Mouse (Mus musculus): ENCODE data around the gene Fibcd1. TPM values are rescaled to one million over a fixed set of nuclear protein-coding genes. Genes with fewer than 3 reads are reported as not detected.

Gene Fibcd1
- polyA plus RNA-seq, 1 experiment, result 0.20 TPM

DNA sequence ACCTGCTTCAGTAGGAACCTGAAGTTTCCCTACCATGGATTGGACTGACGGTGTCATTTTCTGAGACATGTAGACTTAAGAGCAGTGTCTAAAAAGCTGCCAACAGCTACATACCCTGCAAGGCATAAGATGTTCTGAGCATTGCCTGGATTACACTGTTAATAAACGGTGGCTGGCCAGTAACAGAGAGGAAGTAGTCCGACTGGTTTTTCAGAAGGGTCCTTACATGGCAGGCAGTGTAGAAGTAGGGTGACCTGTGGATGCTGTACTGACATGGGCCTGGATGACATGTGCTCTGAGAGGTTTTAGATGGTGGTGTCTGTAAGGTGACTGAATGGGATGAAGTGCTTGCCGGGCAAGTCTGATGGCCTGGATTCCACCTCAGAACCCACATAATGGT lies 78.0 kb downstream of the Fibcd1 start:
- no peak for TF ChIP-seq CTCF (IDR thresholded peaks at IDR 0.05; ENCODE audit: extremely low read depth, insufficient read depth, insufficient read length, insufficient replicate concordance)
- no peak for TF ChIP-seq POLR2A (IDR thresholded peaks at IDR 0.05; ENCODE audit: low read depth, low read length)
- Histone ChIP-seq H3K27me3 (ENCODE audit: control insufficient read depth, insufficient read depth, low read length) (no peaks in the 10 kb centered on the region), H3K4me1 (ENCODE audit: control insufficient read depth, insufficient read depth, insufficient read length) (peaks cover 22% of the 10 kb centered on the region), H3K27ac (ENCODE audit: insufficient read depth, low read length) (no peak overlapping the region), H3K4me3 (ENCODE audit: extremely low read depth, insufficient read depth, insufficient read length) (no peak overlapping the region), H3K36me3 (ENCODE audit: control insufficient read depth, insufficient read depth, low read length) (no peaks in the 10 kb centered on the region)
- no peak for DNase-seq (ENCODE audit: low read depth in 1 of 2, low spot score in 2 of 2)
- 82% methylated on average over 4 of the region's 4 CpGs for WGBS

DNA sequence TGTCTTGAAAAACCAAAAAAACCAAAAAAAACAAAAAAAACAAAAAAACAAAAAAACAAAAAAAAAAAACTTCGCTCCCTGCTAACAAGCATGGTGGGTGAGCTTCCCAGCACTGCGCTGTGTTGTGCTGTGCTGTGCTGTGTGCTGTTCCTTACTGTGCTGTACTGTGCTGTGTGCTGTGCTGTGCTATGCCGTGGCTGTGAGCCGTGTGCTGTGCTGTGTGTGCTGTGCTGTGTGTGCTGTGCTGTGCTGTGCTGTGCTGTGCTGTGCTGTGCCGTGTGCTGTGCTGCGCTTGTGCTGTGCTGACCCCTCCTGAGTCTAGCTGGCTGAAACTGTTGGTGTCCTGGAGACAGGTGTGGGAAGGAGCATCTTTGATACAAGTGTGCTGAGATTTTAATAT lies 78.7 kb downstream of the Fibcd1 start:
- WGBS, result 96% methylated on average over 6 of the region's 6 CpGs
- peaks cover 23% of the 10 kb centered on the region for H3K4me1 ChIP-seq (ENCODE audit: control insufficient read depth, insufficient read depth, insufficient read length)
- TF ChIP-seq POLR2A (IDR thresholded peaks at IDR 0.05; ENCODE audit: low read depth, low read length) (no peak), CTCF (IDR thresholded peaks at IDR 0.05; ENCODE audit: extremely low read depth, insufficient read depth, insufficient read length, insufficient replicate concordance) (no peak)
- H3K27ac ChIP-seq (ENCODE audit: insufficient read depth, low read length), result 0 out of 2 replicates have a peak overlapping the region, but pooled peaks have one; percentile 3
- no peaks in the 10 kb centered on the region for H3K27me3 ChIP-seq (ENCODE audit: control insufficient read depth, insufficient read depth, low read length)
- DNase-seq (ENCODE audit: low read depth in 1 of 2, low spot score in 2 of 2), result no peak
- no peaks in the 10 kb centered on the region for H3K36me3 ChIP-seq (ENCODE audit: control insufficient read depth, insufficient read depth, low read length)
- H3K4me3 ChIP-seq (ENCODE audit: extremely low read depth, insufficient read depth, insufficient read length), result no peak overlapping the region

Other genes with a start within 250 kb of the Fibcd1 start
- gene Prdm12, start 206.0 kb downstream of the Fibcd1 start, polyA plus RNA-seq (2012; rRNA removed), result not detected in 2 replicates
- gene Exosc2, start 175.3 kb downstream of the Fibcd1 start, polyA plus RNA-seq (2012; rRNA removed), result 8.2 and 9.1 TPM in 2 replicates
- gene Abl1, start 157.6 kb downstream of the Fibcd1 start, polyA plus RNA-seq (2012; rRNA removed), result 43.4 and 49.7 TPM in 2 replicates
- gene Qrfp, start 35.4 kb downstream of the Fibcd1 start, polyA plus RNA-seq (2012; rRNA removed), result 0.93 and 1.1 TPM in 2 replicates
- gene Lamc3, start 41.3 kb upstream of the Fibcd1 start, polyA plus RNA-seq (2012; rRNA removed), result 2.1 and 2.7 TPM in 2 replicates
- gene Aif1l, start 104.1 kb upstream of the Fibcd1 start, polyA plus RNA-seq (2012; rRNA removed), result 0.75 and 0.77 TPM in 2 replicates
- 29.5 and 30.1 TPM in 2 replicates for gene Nup214, start 128.4 kb upstream of the Fibcd1 start, polyA plus RNA-seq (2012; rRNA removed)
- gene Fam78a, start 238.9 kb upstream of the Fibcd1 start, polyA plus RNA-seq (2012; rRNA removed), result 33.1 and 48.3 TPM in 2 replicates
- gene Plpp7, start 249.5 kb upstream of the Fibcd1 start, polyA plus RNA-seq (2012; rRNA removed), result 2.6 and 4.6 TPM in 2 replicates

Data from spleen, adult 2 months (tissue).